Mouse (Mus musculus): ENCODE data around the gene Gm13420.

- no peak for TF ChIP-seq CTCF (IDR thresholded peaks at IDR 0.05; ENCODE audit: extremely low read depth, insufficient read depth, low read length)
- no peak for TF ChIP-seq POLR2A (IDR thresholded peaks at IDR 0.05; ENCODE audit: extremely low read depth, insufficient read depth, low read length)
These were observed 16.7 kb upstream of the Gm13420 start for GRCm38 (mm10) chr2:29767976-29768709.

Data from cortical plate, adult 2 months (tissue).